Comparison of ENCODE assay signal across 21 mouse cellular contexts in the genomic region with DNA sequence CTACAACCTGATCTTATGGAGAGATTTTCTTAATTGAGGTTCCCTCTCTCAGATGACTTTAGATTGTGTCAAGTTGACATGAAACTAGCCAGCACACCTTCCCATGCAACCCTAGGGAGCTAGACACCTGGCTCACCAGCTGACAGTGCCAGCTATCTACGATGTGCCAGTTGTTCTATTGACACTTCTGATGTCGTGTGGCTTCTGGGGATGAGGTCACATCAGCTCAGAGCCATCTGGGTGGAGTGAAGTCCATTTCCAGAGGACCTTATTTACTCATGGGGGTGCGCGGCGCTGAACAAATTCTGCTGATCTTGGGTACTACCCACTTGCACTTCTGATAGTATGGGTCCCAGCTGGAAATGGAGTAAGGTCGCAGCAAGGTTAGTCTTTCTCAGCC.
DNase-seq lines count a peak whose midpoint lies in the region; ATAC-seq and TF ChIP-seq lines count a peak whose summit lies in the region.
"Had no signal": no experiment of that assay in that cellular context is flagged by ENCODE, and none has a peak within 500 bp of the region (broad histone marks: within the 10 kb centered on the region; RNA-seq: fewer than 3 reads in every experiment).

No protein-coding gene starts in this region.

- no peak for TF ChIP-seq EP300 in stomach, postnatal 0 days (optimal IDR thresholded peaks at IDR 0.05)

- no peaks in the 10 kb centered on the region for H3K27me3 ChIP-seq in hindbrain, embryonic 12.5 days
- H3K27me3 ChIP-seq in hindbrain, postnatal 0 days (ENCODE audit: insufficient read depth, low read length): no peaks in the 10 kb centered on the region
- no peaks in the 10 kb centered on the region for H3K27me3 ChIP-seq in midbrain, embryonic 10.5 days (ENCODE audit: low read depth, poor library complexity, severe bottlenecking)
- no peaks in the 10 kb centered on the region for H3K27me3 ChIP-seq in midbrain, embryonic 11.5 days (ENCODE audit: control insufficient read depth, insufficient read depth, low read length)
- no peaks in the 10 kb centered on the region for H3K27me3 ChIP-seq in stomach, embryonic 14.5 days (ENCODE audit: control insufficient read depth, insufficient read depth, low read length)
- H3K27me3 ChIP-seq in stomach, postnatal 0 days (ENCODE audit: control insufficient read depth, insufficient read depth, low read length): no peaks in the 10 kb centered on the region
- H3K27me3 ChIP-seq: embryonic facial prominence, embryonic 12.5 days; embryonic facial prominence, embryonic 15.5 days had no signal

- H3K4me1 ChIP-seq in hindbrain, embryonic 12.5 days: peaks cover 4% of the 10 kb centered on the region
- H3K4me1 ChIP-seq in hindbrain, postnatal 0 days (ENCODE audit: insufficient read depth, low read length): 0 out of 2 replicates have a peak, but pooled peaks cover 2% of the 10 kb centered on the region
- peaks cover 13% of the 10 kb centered on the region for H3K4me1 ChIP-seq in midbrain, embryonic 10.5 days
- H3K4me1 ChIP-seq in midbrain, embryonic 11.5 days (ENCODE audit: control insufficient read depth, insufficient read depth, low read length): 0 out of 2 replicates have a peak, but pooled peaks cover 2% of the 10 kb centered on the region
- no peaks in the 10 kb centered on the region for H3K4me1 ChIP-seq in stomach, embryonic 14.5 days (ENCODE audit: control insufficient read depth, insufficient read depth, low read length)
- H3K4me1 ChIP-seq in stomach, postnatal 0 days (replicated peaks; ENCODE audit: control insufficient read depth, insufficient read depth): no peaks in the 10 kb centered on the region
- H3K4me1 ChIP-seq: embryonic facial prominence, embryonic 15.5 days had no signal

- no peak for ATAC-seq in hindbrain, embryonic 12.5 days (ENCODE audit: low FRiP score)
- no peak for ATAC-seq in hindbrain, postnatal 0 days
- ATAC-seq in midbrain, embryonic 11.5 days (ENCODE audit: low FRiP score): no peak
- ATAC-seq in stomach, embryonic 14.5 days (ENCODE audit: insufficient number of reproducible peaks, insufficient read depth, low FRiP score, low read depth): 0 out of 2 replicates have a peak, but pooled peaks have one; percentile 8
- no peak for ATAC-seq in stomach, postnatal 0 days (ENCODE audit: low FRiP score, low TSS enrichment)
- ATAC-seq: CD4-positive, CD25-positive, alpha-beta regulatory T cell, adult 4 months; forebrain, embryonic 14.5 days; forebrain, postnatal 0 days had no signal

- no peak overlapping the region for H3K4me2 ChIP-seq in hindbrain, embryonic 12.5 days (replicated peaks)
- H3K4me2 ChIP-seq in hindbrain, postnatal 0 days (ENCODE audit: low read depth, low read length): no peak overlapping the region
- H3K4me2 ChIP-seq in midbrain, embryonic 11.5 days: no peak overlapping the region
- no peak overlapping the region for H3K4me2 ChIP-seq in stomach, embryonic 14.5 days (replicated peaks; ENCODE audit: low read depth, low read length)
- no peak overlapping the region for H3K4me2 ChIP-seq in stomach, postnatal 0 days (replicated peaks; ENCODE audit: low read depth)
- H3K4me2 ChIP-seq: embryonic facial prominence, embryonic 12.5 days; embryonic facial prominence, embryonic 15.5 days; heart, embryonic 11.5 days had no signal

- no peak for TF ChIP-seq CTCF in hindbrain, postnatal 0 days (IDR thresholded peaks at IDR 0.05; ENCODE audit: low read depth)
- TF ChIP-seq CTCF in stomach, postnatal 0 days (IDR thresholded peaks at IDR 0.05; ENCODE audit: low read depth): no peak

- peak overlapping the region; percentile 24; the same call in 1 of the 2 replicates for H3K27ac ChIP-seq in hindbrain, embryonic 12.5 days
- no peak overlapping the region for H3K27ac ChIP-seq in hindbrain, postnatal 0 days
- peak overlapping the region; percentile 30; the same call in 1 of the 2 replicates for H3K27ac ChIP-seq in midbrain, embryonic 10.5 days (replicated peaks)
- no peak overlapping the region for H3K27ac ChIP-seq in midbrain, embryonic 11.5 days (ENCODE audit: low read depth, low read length)
- H3K27ac ChIP-seq in stomach, embryonic 14.5 days (ENCODE audit: low read length): no peak overlapping the region
- no peak overlapping the region for H3K27ac ChIP-seq in stomach, postnatal 0 days (replicated peaks)
- H3K27ac ChIP-seq: embryonic facial prominence, embryonic 12.5 days; embryonic facial prominence, embryonic 15.5 days; gastrocnemius, adult 2 months had no signal

- H3K9ac ChIP-seq in hindbrain, embryonic 12.5 days: no peak overlapping the region
- H3K9ac ChIP-seq in hindbrain, postnatal 0 days (replicated peaks; ENCODE audit: low read length): no peak overlapping the region
- H3K9ac ChIP-seq in midbrain, embryonic 11.5 days (ENCODE audit: low read length): no peak overlapping the region
- H3K9ac ChIP-seq in stomach, embryonic 14.5 days (replicated peaks; ENCODE audit: low read depth, low read length): no peak overlapping the region
- H3K9ac ChIP-seq in stomach, postnatal 0 days (ENCODE audit: low read length): no peak overlapping the region
- H3K9ac ChIP-seq: embryonic facial prominence, embryonic 12.5 days; embryonic facial prominence, embryonic 15.5 days; forebrain, postnatal 0 days had no signal

- no peak overlapping the region for H3K4me3 ChIP-seq in hindbrain, embryonic 12.5 days
- H3K4me3 ChIP-seq in hindbrain, postnatal 0 days (ENCODE audit: low read length): no peak overlapping the region
- H3K4me3 ChIP-seq in midbrain, embryonic 10.5 days: no peak overlapping the region
- H3K4me3 ChIP-seq in midbrain, embryonic 11.5 days (ENCODE audit: low read depth, low read length): no peak overlapping the region
- no peak overlapping the region for H3K4me3 ChIP-seq in stomach, embryonic 14.5 days (ENCODE audit: low read depth, low read length)
- H3K4me3 ChIP-seq in stomach, postnatal 0 days (ENCODE audit: low read depth, low read length): no peak overlapping the region
- H3K4me3 ChIP-seq: embryonic facial prominence, embryonic 12.5 days; embryonic facial prominence, embryonic 15.5 days; gastrocnemius, adult 2 months had no signal

- WGBS in hindbrain, embryonic 12.5 days: 87% methylated on average over 6 of the region's 6 CpGs
- WGBS in hindbrain, postnatal 0 days: 91% methylated on average over 6 of the region's 6 CpGs
- WGBS in midbrain, embryonic 10.5 days: 94% methylated on average over 6 of the region's 6 CpGs
- WGBS in midbrain, embryonic 11.5 days: 92% methylated on average over 6 of the region's 6 CpGs
- WGBS in stomach, embryonic 14.5 days: 95% methylated on average over 6 of the region's 6 CpGs
- WGBS in stomach, postnatal 0 days: 90% methylated on average over 6 of the region's 6 CpGs

- no peak for DNase-seq in hindbrain, postnatal 0 days (ENCODE audit: low spot score)
- DNase-seq in midbrain, embryonic 10.5 days (ENCODE audit: low spot score): no peak
- DNase-seq in midbrain, embryonic 11.5 days (ENCODE audit: low spot score, missing footprints): no peak
- DNase-seq in stomach, postnatal 0 days (ENCODE audit: low spot score): no peak
- DNase-seq: adrenal gland, adult 2 months; adrenal gland, postnatal 14 days; cerebellum, adult 11 months; cerebellum, adult 2 months; cerebellum, adult 9-11 months; cerebellum, postnatal 25 days; forebrain, postnatal 0 days; gastrocnemius, adult 2 months; gastrocnemius, postnatal 14 days; heart, adult 11 months had no signal

- H3K9me3 ChIP-seq in hindbrain, embryonic 12.5 days (replicated peaks): no peaks in the 10 kb centered on the region
- no peaks in the 10 kb centered on the region for H3K9me3 ChIP-seq in hindbrain, postnatal 0 days (ENCODE audit: low read length)
- H3K9me3 ChIP-seq in midbrain, embryonic 10.5 days (replicated peaks): 0 out of 2 replicates have a peak, but pooled peaks cover 3% of the 10 kb centered on the region
- no peaks in the 10 kb centered on the region for H3K9me3 ChIP-seq in midbrain, embryonic 11.5 days (ENCODE audit: control insufficient read depth, low read length)
- H3K9me3 ChIP-seq in stomach, embryonic 14.5 days (ENCODE audit: control insufficient read depth, low read depth, low read length): no peaks in the 10 kb centered on the region
- no peaks in the 10 kb centered on the region for H3K9me3 ChIP-seq in stomach, postnatal 0 days (ENCODE audit: control insufficient read depth, low read length)
- H3K9me3 ChIP-seq: embryonic facial prominence, embryonic 12.5 days; embryonic facial prominence, embryonic 15.5 days had no signal

- no peaks in the 10 kb centered on the region for H3K36me3 ChIP-seq in hindbrain, embryonic 12.5 days
- no peaks in the 10 kb centered on the region for H3K36me3 ChIP-seq in hindbrain, postnatal 0 days (ENCODE audit: insufficient read depth, low read length)
- no peaks in the 10 kb centered on the region for H3K36me3 ChIP-seq in midbrain, embryonic 10.5 days
- no peaks in the 10 kb centered on the region for H3K36me3 ChIP-seq in midbrain, embryonic 11.5 days (ENCODE audit: control insufficient read depth, insufficient read depth, low read length)
- H3K36me3 ChIP-seq in stomach, embryonic 14.5 days (ENCODE audit: control insufficient read depth, insufficient read depth, low read length): no peaks in the 10 kb centered on the region
- no peaks in the 10 kb centered on the region for H3K36me3 ChIP-seq in stomach, postnatal 0 days (ENCODE audit: control insufficient read depth, insufficient read depth, low read length)
- H3K36me3 ChIP-seq: embryonic facial prominence, embryonic 12.5 days; embryonic facial prominence, embryonic 15.5 days had no signal

Comparison
In these comparisons a context has a peak if more than half of its experiments do, and no peak if none do; other contexts are left out.
1. H3K27ac ChIP-seq: peak in hindbrain, embryonic 12.5 days (single experiment) and midbrain, embryonic 10.5 days (single experiment); none in hindbrain, postnatal 0 days (single experiment), midbrain, embryonic 11.5 days (single experiment), stomach, embryonic 14.5 days (single experiment) and stomach, postnatal 0 days (single experiment).